Mouse (Mus musculus) kidney, postnatal 14 days (tissue): Measurements from ENCODE around the gene Ccar1.
A peak's percentile ranks its signal among the peaks of the same experiment; 100 is the strongest.
"Not testable (repeated sequence)": the region's sequence is repeated elsewhere in the genome, so short reads cannot be mapped to it uniquely, and the experiment has no call there.

Source experiments
- DNase-seq: peaks from one replicate; pipeline ENCODE4 v3.0.0; 2022; ENCODE audit warnings: mixed read lengths

Gene Ccar1

DNA sequence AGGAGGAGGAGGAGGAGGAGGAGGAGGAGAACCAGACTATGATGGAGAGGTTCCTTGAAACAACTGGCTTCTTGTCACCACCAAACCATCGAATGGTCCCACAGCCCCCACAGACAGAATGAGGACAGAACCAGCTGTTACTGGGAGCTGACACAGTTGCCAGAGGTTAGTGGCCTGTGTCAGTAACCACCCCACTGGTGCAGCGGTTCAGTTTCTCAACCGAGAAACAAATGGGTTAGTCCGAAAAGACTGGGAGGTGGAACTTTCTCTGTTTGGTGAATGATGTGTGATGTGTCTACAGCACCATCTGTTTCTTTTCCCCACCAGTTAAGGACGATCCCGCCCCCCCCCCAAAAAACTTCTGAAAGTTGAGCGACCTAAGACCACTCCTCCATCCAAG lies 67.2 kb downstream of the Ccar1 start:
- no peak for DNase-seq

- DNase-seq: no peak
Observed at GRCm38 (mm10) chr10:62722701-62723100, 69.4 kb downstream of the Ccar1 start.

GRCm38 (mm10) chr10:62720574-62720973 lies 71.5 kb downstream of the Ccar1 start:
- not testable (repeated sequence) for DNase-seq

GRCm38 (mm10) chr10:62713457-62713856 lies 78.6 kb downstream of the Ccar1 start:
- DNase-seq: peak; percentile 4

DNA sequence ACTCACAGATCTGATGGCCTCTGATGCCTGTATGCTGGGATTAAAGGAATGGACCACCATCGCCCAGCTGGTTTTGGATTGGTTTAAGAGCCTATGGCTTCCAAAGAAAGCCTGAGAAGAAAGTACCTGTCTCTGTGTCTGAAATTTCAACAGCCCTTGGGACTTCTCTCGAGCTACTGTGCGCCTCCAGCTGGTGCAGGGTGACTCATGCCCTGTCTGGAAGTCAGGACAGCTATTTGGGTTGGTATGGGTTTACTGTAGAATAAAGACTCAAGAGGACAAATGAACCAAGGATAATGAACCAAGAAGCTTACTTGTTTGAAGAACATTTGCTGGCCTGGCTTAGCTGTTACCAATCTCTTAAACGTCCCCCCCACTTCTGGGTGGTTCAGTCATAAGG lies 88.5 kb downstream of the Ccar1 start:
- DNase-seq: no peak

DNA sequence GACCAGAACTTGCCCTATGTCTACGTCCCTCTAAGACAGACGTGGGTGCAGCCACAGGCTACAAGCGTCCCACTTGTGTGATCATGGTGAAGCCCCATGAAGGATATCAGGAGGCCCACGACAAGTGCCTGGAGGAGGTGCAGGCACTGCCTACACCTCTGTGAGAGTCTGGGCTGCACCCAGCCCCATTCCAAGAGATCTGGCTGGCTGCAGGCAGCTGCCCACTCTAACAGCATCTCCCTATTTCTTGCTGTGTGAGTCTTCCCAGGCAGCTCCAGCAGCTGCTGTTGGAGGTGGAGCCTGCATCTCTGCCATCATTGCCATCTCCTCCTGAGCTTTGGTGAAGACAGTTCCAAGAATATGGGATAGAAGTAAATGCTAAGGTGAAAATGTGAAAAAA lies 89.7 kb downstream of the Ccar1 start:
- no peak for DNase-seq
